Mouse (Mus musculus): Measurements from ENCODE around the gene Ift81. TPM values are rescaled to one million over a fixed set of nuclear protein-coding genes. Genes with fewer than 3 reads are reported as not detected.
A peak's percentile ranks its signal among the peaks of the same experiment; 100 is the strongest.

The Ift81 gene
- polyA plus RNA-seq, 1 experiment from 2014 or later, result 61.9 TPM

DNA sequence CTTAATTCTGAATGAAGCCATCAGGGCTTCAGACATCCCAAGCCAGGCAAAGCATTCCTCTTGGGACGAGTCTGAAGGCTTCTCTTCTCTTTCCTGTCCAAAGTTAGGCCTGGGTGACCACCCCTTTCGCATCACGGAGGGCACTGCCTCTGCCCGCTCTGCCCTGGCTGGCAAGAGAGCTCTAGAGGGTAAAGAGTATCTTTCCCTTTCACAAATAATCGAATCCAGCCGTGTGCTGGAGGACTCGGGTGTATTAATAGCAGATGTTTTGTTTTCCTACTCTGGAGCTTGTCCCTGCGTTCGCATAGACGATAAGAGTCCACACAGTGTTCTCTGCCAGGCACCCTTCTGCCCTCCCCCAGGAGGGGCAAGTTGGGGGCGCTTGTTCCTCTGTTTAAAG, 86.6 kb downstream of the Ift81 start:
- H3K27ac ChIP-seq, result peak overlapping the region; percentile 44; the same call in 1 of the 2 replicates
- no peak overlapping the region for H3K9ac ChIP-seq
- no peaks in the 10 kb centered on the region for H3K27me3 ChIP-seq (ENCODE audit: control insufficient read depth, insufficient read depth, low read length)
- H3K9me3 ChIP-seq (ENCODE audit: control insufficient read depth, low read length), result no peaks in the 10 kb centered on the region
- 59% methylated on average over 11 of the region's 11 CpGs for WGBS
- H3K4me1 ChIP-seq (replicated peaks; ENCODE audit: control insufficient read depth, insufficient read depth, low read length), result no peaks in the 10 kb centered on the region
- 0 out of 2 replicates have a peak, but pooled peaks cover 4% of the 10 kb centered on the region for H3K36me3 ChIP-seq (replicated peaks; ENCODE audit: control insufficient read depth, insufficient read depth)
- ATAC-seq (ENCODE audit: low FRiP score) (no peak), DNase-seq (ENCODE audit: low spot score) (no peak)
- no peak overlapping the region for H3K4me3 ChIP-seq (replicated peaks; ENCODE audit: low read length)
- no peak overlapping the region for H3K4me2 ChIP-seq (replicated peaks)

DNA sequence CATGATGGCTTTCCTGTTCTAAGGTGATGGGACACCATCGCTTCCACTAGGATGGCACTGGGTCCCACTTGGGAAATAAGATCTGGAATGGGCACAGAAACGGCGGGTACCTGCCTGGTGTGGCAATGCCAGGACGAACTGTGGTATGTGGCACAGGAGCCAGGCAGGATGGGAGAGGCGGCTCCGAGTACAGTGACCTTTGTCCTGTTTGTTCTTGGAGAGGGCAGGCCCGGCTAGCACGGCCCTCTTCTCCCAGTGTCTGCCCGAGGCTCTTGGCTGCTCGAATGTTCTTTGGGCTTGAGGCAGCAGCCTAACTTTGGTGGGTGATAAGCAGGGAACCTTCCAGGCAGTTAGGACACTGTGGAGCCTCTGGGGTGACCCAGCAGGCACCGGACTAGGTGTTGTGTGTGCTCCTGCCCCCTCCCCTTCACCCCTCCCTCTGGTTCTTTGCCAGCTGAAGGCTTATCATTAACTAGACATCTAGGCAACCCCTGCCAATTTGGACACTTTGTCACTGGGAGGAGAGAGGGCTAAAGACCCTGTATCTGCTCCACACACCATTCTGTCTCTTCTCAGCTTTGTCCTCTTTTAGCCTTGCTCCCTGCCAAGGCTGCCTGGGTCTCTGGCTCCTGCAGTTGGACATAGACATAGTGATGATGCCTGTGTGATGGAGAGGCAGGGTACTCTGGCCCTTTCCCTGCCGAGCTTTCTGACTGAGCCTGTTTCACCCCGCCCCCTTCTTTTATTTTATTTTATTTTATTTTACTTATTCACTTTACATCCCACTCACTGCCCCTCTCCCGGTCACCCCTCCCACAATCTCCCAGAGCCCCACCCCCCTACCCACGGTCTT, 87.2 kb downstream of the Ift81 start:
- H3K27ac ChIP-seq, result peak overlapping the region; percentile 44; the same call in 1 of the 2 replicates
- no peaks in the 10 kb centered on the region for H3K27me3 ChIP-seq (ENCODE audit: control insufficient read depth, insufficient read depth, low read length)
- DNase-seq (ENCODE audit: low spot score) (no peak), ATAC-seq (ENCODE audit: low FRiP score) (no peak)
- no peak overlapping the region for H3K4me3 ChIP-seq (replicated peaks; ENCODE audit: low read length)
- H3K9ac ChIP-seq, result no peak overlapping the region
- H3K4me2 ChIP-seq (replicated peaks), result no peak overlapping the region
- 64% methylated on average over 15 of the region's 15 CpGs for WGBS
- H3K36me3 ChIP-seq (replicated peaks; ENCODE audit: control insufficient read depth, insufficient read depth), result no peaks in the 10 kb centered on the region
- H3K4me1 ChIP-seq (replicated peaks; ENCODE audit: control insufficient read depth, insufficient read depth, low read length), result no peaks in the 10 kb centered on the region
- H3K9me3 ChIP-seq (ENCODE audit: control insufficient read depth, low read length), result no peaks in the 10 kb centered on the region

GRCm38 (mm10) chr5:122526405-122526804, 87.9 kb downstream of the Ift81 start:
- no peak overlapping the region for H3K4me3 ChIP-seq (replicated peaks; ENCODE audit: low read length)
- DNase-seq (ENCODE audit: low spot score) (no peak), ATAC-seq (ENCODE audit: low FRiP score) (no peak; the same call in 1 of the 2 replicates)
- H3K27ac ChIP-seq, result no peak overlapping the region
- H3K27me3 ChIP-seq (ENCODE audit: control insufficient read depth, insufficient read depth, low read length), result no peaks in the 10 kb centered on the region
- WGBS, result 87% methylated on average over 9 of the region's 9 CpGs
- H3K9me3 ChIP-seq (ENCODE audit: control insufficient read depth, low read length), result no peaks in the 10 kb centered on the region
- no peak overlapping the region for H3K9ac ChIP-seq
- no peaks in the 10 kb centered on the region for H3K36me3 ChIP-seq (replicated peaks; ENCODE audit: control insufficient read depth, insufficient read depth)
- no peaks in the 10 kb centered on the region for H3K4me1 ChIP-seq (replicated peaks; ENCODE audit: control insufficient read depth, insufficient read depth, low read length)
- H3K4me2 ChIP-seq (replicated peaks), result no peak overlapping the region

GRCm38 (mm10) chr5:122525238-122525931, 88.9 kb downstream of the Ift81 start:
- Histone ChIP-seq H3K9me3 (ENCODE audit: control insufficient read depth, low read length) (no peaks in the 10 kb centered on the region), H3K4me3 (replicated peaks; ENCODE audit: low read length) (no peak overlapping the region), H3K4me2 (replicated peaks) (no peak overlapping the region), H3K27me3 (ENCODE audit: control insufficient read depth, insufficient read depth, low read length) (no peaks in the 10 kb centered on the region), H3K4me1 (replicated peaks; ENCODE audit: control insufficient read depth, insufficient read depth, low read length) (no peaks in the 10 kb centered on the region), H3K9ac (no peak overlapping the region), H3K36me3 (replicated peaks; ENCODE audit: control insufficient read depth, insufficient read depth) (no peaks in the 10 kb centered on the region), H3K27ac (no peak overlapping the region)
- ATAC-seq (ENCODE audit: low FRiP score), result no peak
- WGBS, result 87% methylated on average over 14 of the region's 14 CpGs
- no peak for DNase-seq (ENCODE audit: low spot score)

DNA sequence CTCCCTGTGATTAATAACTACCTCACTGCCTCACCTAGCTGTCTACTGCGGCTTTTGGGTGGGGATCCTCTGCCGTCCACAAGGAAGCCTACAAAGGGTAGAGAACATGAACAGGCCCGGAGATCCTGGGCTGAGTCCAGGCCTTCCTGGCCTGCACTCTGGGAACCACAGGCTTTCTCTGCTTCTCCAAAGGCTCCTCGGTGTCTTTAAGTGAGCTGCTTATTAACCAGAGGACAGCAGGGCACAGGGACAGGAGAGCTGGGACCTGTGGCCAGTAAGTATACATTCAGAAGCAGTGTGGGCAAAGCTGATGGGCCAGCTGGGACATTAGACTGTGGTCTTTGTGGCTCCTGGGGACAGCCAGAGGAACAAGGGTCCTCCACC, 89.5 kb downstream of the Ift81 start:
- Histone ChIP-seq H3K9ac (no peak overlapping the region), H3K27ac (no peak overlapping the region), H3K36me3 (replicated peaks; ENCODE audit: control insufficient read depth, insufficient read depth) (no peaks in the 10 kb centered on the region), H3K4me1 (replicated peaks; ENCODE audit: control insufficient read depth, insufficient read depth, low read length) (no peaks in the 10 kb centered on the region), H3K27me3 (ENCODE audit: control insufficient read depth, insufficient read depth, low read length) (no peaks in the 10 kb centered on the region), H3K9me3 (ENCODE audit: control insufficient read depth, low read length) (no peaks in the 10 kb centered on the region), H3K4me2 (replicated peaks) (no peak overlapping the region), H3K4me3 (replicated peaks; ENCODE audit: low read length) (no peak overlapping the region)
- ATAC-seq (ENCODE audit: low FRiP score) (no peak), DNase-seq (ENCODE audit: low spot score) (no peak)
- 80% methylated on average over 4 of the region's 4 CpGs for WGBS

GRCm38 (mm10) chr5:122524244-122524643, 90.1 kb downstream of the Ift81 start:
- Histone ChIP-seq H3K27ac (no peak overlapping the region), H3K4me2 (replicated peaks) (no peak overlapping the region), H3K4me3 (replicated peaks; ENCODE audit: low read length) (no peak overlapping the region), H3K9me3 (ENCODE audit: control insufficient read depth, low read length) (no peaks in the 10 kb centered on the region), H3K27me3 (ENCODE audit: control insufficient read depth, insufficient read depth, low read length) (no peaks in the 10 kb centered on the region), H3K36me3 (replicated peaks; ENCODE audit: control insufficient read depth, insufficient read depth) (no peaks in the 10 kb centered on the region), H3K9ac (no peak overlapping the region), H3K4me1 (replicated peaks; ENCODE audit: control insufficient read depth, insufficient read depth, low read length) (no peaks in the 10 kb centered on the region)
- DNase-seq (ENCODE audit: low spot score) (no peak), ATAC-seq (ENCODE audit: low FRiP score) (no peak)
- WGBS, result 56% methylated on average over 3 of the region's 3 CpGs

DNA sequence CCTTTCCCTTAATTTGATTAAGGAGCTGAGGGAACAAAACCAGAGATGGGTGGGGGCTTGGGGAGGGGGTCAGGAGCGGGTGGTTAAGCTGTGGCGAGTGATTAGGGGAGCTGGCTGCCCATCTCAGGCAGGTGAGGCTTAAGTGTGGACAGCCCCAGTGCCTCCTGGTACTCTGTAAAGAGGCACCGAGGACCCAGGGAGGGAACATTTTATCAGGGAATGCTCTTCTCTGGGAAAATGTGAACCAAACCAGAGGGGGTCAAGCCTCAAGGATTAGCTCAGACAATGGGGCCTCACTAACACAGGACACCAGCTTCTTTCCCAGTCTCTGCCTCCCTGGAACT, 93.2 kb downstream of the Ift81 start:
- DNase-seq (ENCODE audit: low spot score) (no peak), ATAC-seq (ENCODE audit: low FRiP score) (no peak)
- no peak overlapping the region for H3K4me2 ChIP-seq (replicated peaks)
- no peak overlapping the region for H3K9ac ChIP-seq
- no peak overlapping the region for H3K27ac ChIP-seq
- H3K4me3 ChIP-seq (replicated peaks; ENCODE audit: low read length), result no peak overlapping the region
- WGBS, result 68% methylated on average over 3 of the region's 3 CpGs
- no peaks in the 10 kb centered on the region for H3K36me3 ChIP-seq (replicated peaks; ENCODE audit: control insufficient read depth, insufficient read depth)
- no peaks in the 10 kb centered on the region for H3K4me1 ChIP-seq (replicated peaks; ENCODE audit: control insufficient read depth, insufficient read depth, low read length)
- no peaks in the 10 kb centered on the region for H3K27me3 ChIP-seq (ENCODE audit: control insufficient read depth, insufficient read depth, low read length)
- H3K9me3 ChIP-seq (ENCODE audit: control insufficient read depth, low read length), result no peaks in the 10 kb centered on the region

GRCm38 (mm10) chr5:122520254-122521129, 93.8 kb downstream of the Ift81 start:
- WGBS, result 76% methylated on average over 23 of the region's 23 CpGs
- Histone ChIP-seq H3K9me3 (ENCODE audit: control insufficient read depth, low read length) (no peaks in the 10 kb centered on the region), H3K9ac (no peak overlapping the region), H3K4me3 (replicated peaks; ENCODE audit: low read length) (no peak overlapping the region), H3K27me3 (ENCODE audit: control insufficient read depth, insufficient read depth, low read length) (no peaks in the 10 kb centered on the region), H3K36me3 (replicated peaks; ENCODE audit: control insufficient read depth, insufficient read depth) (no peaks in the 10 kb centered on the region), H3K4me2 (replicated peaks) (no peak overlapping the region), H3K27ac (no peak overlapping the region), H3K4me1 (replicated peaks; ENCODE audit: control insufficient read depth, insufficient read depth, low read length) (no peaks in the 10 kb centered on the region)
- ATAC-seq (ENCODE audit: low FRiP score) (no peak), DNase-seq (ENCODE audit: low spot score) (no peak)

All from hindbrain, embryonic 14.5 days (tissue).